Mouse (Mus musculus): ENCODE results near the gene Magi1. TPM values are rescaled to one million over a fixed set of nuclear protein-coding genes. Genes with fewer than 3 reads are reported as not detected.

The Magi1 gene
- polyA plus RNA-seq, 1 experiment, result 39.5 TPM

- TF ChIP-seq CTCF (IDR thresholded peaks at IDR 0.05; ENCODE audit: borderline replicate concordance, insufficient read depth, low read depth, low read length) (no peak), POLR2A (IDR thresholded peaks at IDR 0.05; ENCODE audit: borderline replicate concordance, insufficient read depth, low read length) (no peak)
- H3K4me1 ChIP-seq (ENCODE audit: control insufficient read depth, insufficient read depth, low read length), result no peaks in the 10 kb centered on the region; the same call in 1 of the 2 replicates
- H3K4me3 ChIP-seq (replicated peaks; ENCODE audit: insufficient read depth, low read depth, low read length), result no peak overlapping the region
- H3K27ac ChIP-seq (ENCODE audit: insufficient read depth, low read length), result no peak overlapping the region
- no peak for DNase-seq
- no peaks in the 10 kb centered on the region for H3K27me3 ChIP-seq (ENCODE audit: control insufficient read depth, insufficient read depth, low read length)
- 70% methylated on average over 8 of the region's 8 CpGs for WGBS
These were observed 190.6 kb downstream of the Magi1 start for GRCm38 (mm10) chr6:94092969-94093597.

GRCm38 (mm10) chr6:94092500-94092899 is 191.2 kb downstream of the Magi1 start:
- no peaks in the 10 kb centered on the region for H3K27me3 ChIP-seq (ENCODE audit: control insufficient read depth, insufficient read depth, low read length)
- no peak overlapping the region for H3K4me3 ChIP-seq (replicated peaks; ENCODE audit: insufficient read depth, low read depth, low read length)
- H3K4me1 ChIP-seq (ENCODE audit: control insufficient read depth, insufficient read depth, low read length), result no peaks in the 10 kb centered on the region; the same call in 1 of the 2 replicates
- TF ChIP-seq POLR2A (IDR thresholded peaks at IDR 0.05; ENCODE audit: borderline replicate concordance, insufficient read depth, low read length), result no peak
- TF ChIP-seq CTCF (IDR thresholded peaks at IDR 0.05; ENCODE audit: borderline replicate concordance, insufficient read depth, low read depth, low read length), result no peak
- WGBS, result 95% methylated on average over 4 of the region's 4 CpGs
- no peak overlapping the region for H3K27ac ChIP-seq (ENCODE audit: insufficient read depth, low read length)
- DNase-seq, result no peak

- Histone ChIP-seq H3K27me3 (ENCODE audit: control insufficient read depth, insufficient read depth, low read length) (no peaks in the 10 kb centered on the region), H3K4me3 (replicated peaks; ENCODE audit: insufficient read depth, low read depth, low read length) (no peak overlapping the region), H3K4me1 (ENCODE audit: control insufficient read depth, insufficient read depth, low read length) (no peaks in the 10 kb centered on the region), H3K27ac (ENCODE audit: insufficient read depth, low read length) (no peak overlapping the region)
- DNase-seq, result no peak
- TF ChIP-seq POLR2A (IDR thresholded peaks at IDR 0.05; ENCODE audit: borderline replicate concordance, insufficient read depth, low read length), result no peak
- TF ChIP-seq CTCF (IDR thresholded peaks at IDR 0.05; ENCODE audit: borderline replicate concordance, insufficient read depth, low read depth, low read length), result no peak
- WGBS, result 94% methylated on average over 2 of the region's 2 CpGs
These were observed 196.9 kb downstream of the Magi1 start for GRCm38 (mm10) chr6:94086855-94087254.

GRCm38 (mm10) chr6:94084752-94085151 is 199.0 kb downstream of the Magi1 start:
- 50% methylated on average over 5 of the region's 5 CpGs for WGBS
- DNase-seq, result no peak
- TF ChIP-seq CTCF (IDR thresholded peaks at IDR 0.05; ENCODE audit: borderline replicate concordance, insufficient read depth, low read depth, low read length) (no peak), POLR2A (IDR thresholded peaks at IDR 0.05; ENCODE audit: borderline replicate concordance, insufficient read depth, low read length) (no peak)
- no peak overlapping the region for H3K4me3 ChIP-seq (replicated peaks; ENCODE audit: insufficient read depth, low read depth, low read length)
- no peak overlapping the region for H3K27ac ChIP-seq (ENCODE audit: insufficient read depth, low read length)
- no peaks in the 10 kb centered on the region for H3K4me1 ChIP-seq (ENCODE audit: control insufficient read depth, insufficient read depth, low read length)
- no peaks in the 10 kb centered on the region for H3K27me3 ChIP-seq (ENCODE audit: control insufficient read depth, insufficient read depth, low read length)

- no peak for TF ChIP-seq POLR2A (IDR thresholded peaks at IDR 0.05; ENCODE audit: borderline replicate concordance, insufficient read depth, low read length)
- no peak for TF ChIP-seq CTCF (IDR thresholded peaks at IDR 0.05; ENCODE audit: borderline replicate concordance, insufficient read depth, low read depth, low read length)
- DNase-seq, result no peak
These were observed 200.3 kb downstream of the Magi1 start for GRCm38 (mm10) chr6:94083459-94083858.

GRCm38 (mm10) chr6:94080933-94081545 is 202.7 kb downstream of the Magi1 start:
- no peak overlapping the region for H3K4me3 ChIP-seq (replicated peaks; ENCODE audit: insufficient read depth, low read depth, low read length)
- no peak overlapping the region for H3K27ac ChIP-seq (ENCODE audit: insufficient read depth, low read length)
- peak; percentile 64 to 75 for DNase-seq
- TF ChIP-seq CTCF (IDR thresholded peaks at IDR 0.05; ENCODE audit: borderline replicate concordance, insufficient read depth, low read depth, low read length) (peak; percentile 50; the same call in 1 of the 2 replicates), POLR2A (IDR thresholded peaks at IDR 0.05; ENCODE audit: borderline replicate concordance, insufficient read depth, low read length) (no peak)
- no peaks in the 10 kb centered on the region for H3K27me3 ChIP-seq (ENCODE audit: control insufficient read depth, insufficient read depth, low read length)
- no peaks in the 10 kb centered on the region for H3K4me1 ChIP-seq (ENCODE audit: control insufficient read depth, insufficient read depth, low read length)
- 9% methylated on average over 4 of the region's 4 CpGs for WGBS

More at GRCm38 (mm10) chr6:94083459-94083858, 200.3 kb downstream of the Magi1 start:
- Histone ChIP-seq H3K4me3 (replicated peaks; ENCODE audit: insufficient read depth, low read depth, low read length) (no peak overlapping the region), H3K4me1 (ENCODE audit: control insufficient read depth, insufficient read depth, low read length) (no peaks in the 10 kb centered on the region), H3K27ac (ENCODE audit: insufficient read depth, low read length) (no peak overlapping the region), H3K27me3 (ENCODE audit: control insufficient read depth, insufficient read depth, low read length) (no peaks in the 10 kb centered on the region)
- 93% methylated on average over 7 of the region's 7 CpGs for WGBS

GRCm38 (mm10) chr6:94078934-94079333 is 204.8 kb downstream of the Magi1 start:
- Histone ChIP-seq H3K27ac (ENCODE audit: insufficient read depth, low read length) (no peak overlapping the region), H3K4me1 (ENCODE audit: control insufficient read depth, insufficient read depth, low read length) (0 out of 2 replicates have a peak, but pooled peaks cover 3% of the 10 kb centered on the region), H3K27me3 (ENCODE audit: control insufficient read depth, insufficient read depth, low read length) (no peaks in the 10 kb centered on the region), H3K4me3 (replicated peaks; ENCODE audit: insufficient read depth, low read depth, low read length) (no peak overlapping the region)
- 66% methylated on average over 8 of the region's 8 CpGs for WGBS
- no peak for DNase-seq
- no peak for TF ChIP-seq POLR2A (IDR thresholded peaks at IDR 0.05; ENCODE audit: borderline replicate concordance, insufficient read depth, low read length)
- TF ChIP-seq CTCF (IDR thresholded peaks at IDR 0.05; ENCODE audit: borderline replicate concordance, insufficient read depth, low read depth, low read length), result no peak

- Histone ChIP-seq H3K4me3 (replicated peaks; ENCODE audit: insufficient read depth, low read depth, low read length) (no peak overlapping the region), H3K27me3 (ENCODE audit: control insufficient read depth, insufficient read depth, low read length) (no peaks in the 10 kb centered on the region), H3K27ac (ENCODE audit: insufficient read depth, low read length) (no peak overlapping the region), H3K4me1 (ENCODE audit: control insufficient read depth, insufficient read depth, low read length) (0 out of 2 replicates have a peak, but pooled peaks cover 3% of the 10 kb centered on the region)
- TF ChIP-seq POLR2A (IDR thresholded peaks at IDR 0.05; ENCODE audit: borderline replicate concordance, insufficient read depth, low read length), result no peak
- TF ChIP-seq CTCF (IDR thresholded peaks at IDR 0.05; ENCODE audit: borderline replicate concordance, insufficient read depth, low read depth, low read length), result no peak
- DNase-seq, result no peak
- WGBS, result 85% methylated on average over 3 of the region's 3 CpGs
These were observed 206.7 kb downstream of the Magi1 start for GRCm38 (mm10) chr6:94077013-94077412.

Measured in cerebellum, adult 2 months (tissue).